Mouse (Mus musculus) embryonic facial prominence, embryonic 12.5 days (tissue): ENCODE results near the gene Vmn1r151. TPM values are rescaled to one million over a fixed set of nuclear protein-coding genes. Genes with fewer than 3 reads are reported as not detected.
"Not testable (repeated sequence)": the region's sequence is repeated elsewhere in the genome, so short reads cannot be mapped to it uniquely, and the experiment has no call there.

Experiments
- ATAC-seq: fragments of 200-750 bp; cut with Nextera tagmentation; 2 replicates; pipeline ENCODE4 v1.8.0; 2017; ENCODE audit not compliant: insufficient number of reproducible peaks, insufficient read depth, low FRiP score, low TSS enrichment
- H3K27ac ChIP-seq: fragments of 300-500 bp; sonication (generic); 2 replicates; pipeline ENCODE4 v1.5.1; 2016; ENCODE audit warnings: mild to moderate bottlenecking
- H3K27me3 ChIP-seq: fragments of 300-500 bp; sonication (generic); 2 replicates; pipeline ENCODE4 v1.6.1; 2016; ENCODE audit warnings: mild to moderate bottlenecking, moderate library complexity
- H3K36me3 ChIP-seq: fragments of 300-500 bp; sonication (generic); 2 replicates; pipeline ENCODE4 v1.6.1; 2016; ENCODE audit warnings: mild to moderate bottlenecking
- H3K4me1 ChIP-seq: fragments of 300-500 bp; sonication (generic); 2 replicates; pipeline ENCODE4 v1.6.1; 2016
- H3K4me2 ChIP-seq: fragments of 300-500 bp; sonication (generic); replicated peaks from 2 replicates; pipeline ENCODE4 v1.6.1; 2016; ENCODE audit warnings: mild to moderate bottlenecking, moderate library complexity
- H3K4me3 ChIP-seq: fragments of 300-500 bp; sonication (generic); 2 replicates; pipeline ENCODE4 v1.5.1; 2016; ENCODE audit warnings: mild to moderate bottlenecking
- H3K9ac ChIP-seq: fragments of 300-500 bp; sonication (generic); 2 replicates; pipeline ENCODE4 v1.6.1; 2016; ENCODE audit warnings: mild to moderate bottlenecking, moderate library complexity
- H3K9me3 ChIP-seq: fragments of 300-500 bp; sonication (generic); 2 replicates; pipeline ENCODE4 v1.6.1; 2016; ENCODE audit warnings: mild to moderate bottlenecking, moderate library complexity
- WGBS: fragments of 180-500 bp; shearing (Covaris S2); methylation state at CpG from one replicate; pipeline ENCODE4 v1.1.7; 2016; 5-methylcytosine and 5-hydroxymethylcytosine counted together
- polyA plus RNA-seq: library from polyadenylated mRNA; unstranded; fragments of >200 nt; fragmentation: Nextera tagmentation; extraction: Ambion mirVana; gene quantifications from 2 replicates; pipeline ENCODE4 v1.2.1, GENCODE M21; 2016

Vmn1r151 gene
- polyA plus RNA-seq: not detected in 2 replicates

DNA sequence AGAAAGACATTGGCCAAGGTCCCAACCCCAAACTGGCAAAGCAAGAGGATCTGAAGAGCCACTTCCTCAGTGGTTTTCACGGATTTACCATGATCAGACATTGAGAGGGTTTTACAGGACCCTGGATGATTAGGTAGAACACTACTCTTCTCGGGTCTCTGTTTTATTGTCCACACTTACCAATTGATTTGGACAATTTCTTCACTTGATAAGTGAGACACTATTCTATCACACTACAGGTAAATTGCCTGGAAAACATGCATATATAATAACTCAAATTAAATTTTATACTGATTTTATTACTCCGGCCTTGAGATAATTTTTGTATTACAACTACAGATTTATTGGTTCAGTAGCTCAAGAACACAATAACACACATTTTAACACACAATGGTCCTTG, at the start of gene Vmn1r151:
TSS of gene Vmn1r151 (minus strand) at position 101 of the 400 bp plus-strand sequence.
- not testable (repeated sequence) for H3K9me3 ChIP-seq, H3K4me2 ChIP-seq, H3K4me1 ChIP-seq, H3K9ac ChIP-seq, H3K4me3 ChIP-seq, ATAC-seq, H3K27me3 ChIP-seq, H3K27ac ChIP-seq, H3K36me3 ChIP-seq
- WGBS: 42% methylated on average over 2 of the region's 3 CpGs

DNA sequence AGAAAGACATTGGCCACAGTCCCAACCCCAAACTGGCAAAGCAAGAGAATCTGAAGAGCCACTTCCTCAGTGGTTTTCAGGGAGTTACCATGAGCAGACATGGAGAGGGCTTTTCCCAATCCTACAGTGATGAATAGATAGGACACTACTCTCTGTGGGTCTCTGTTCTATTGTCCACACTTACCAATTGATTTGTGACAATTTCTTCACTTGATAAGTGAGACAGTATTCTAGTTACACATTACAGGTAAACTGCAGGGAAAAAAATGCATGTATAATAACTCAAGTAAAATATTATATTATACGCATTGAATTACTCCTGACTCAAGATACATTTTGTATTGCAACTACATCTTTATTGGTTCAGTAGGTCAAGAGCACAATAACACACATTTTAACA, 35.3 kb upstream of the Vmn1r151 start, which contains the start of gene Gm8677:
TSS of gene Gm8677 (minus strand) at position 101 of the 400 bp plus-strand sequence.
- H3K4me2 ChIP-seq, H3K9me3 ChIP-seq, H3K27me3 ChIP-seq, H3K9ac ChIP-seq, H3K27ac ChIP-seq, H3K4me3 ChIP-seq, H3K4me1 ChIP-seq, H3K36me3 ChIP-seq, ATAC-seq: not testable (repeated sequence)
- WGBS: no CpG with 5 or more reads among the region's 1 CpGs

GRCm38 (mm10) chr7:22522667-22523066, 23.2 kb upstream of the Vmn1r151 start, which contains the start of gene Vmn1r152:
Gene Vmn1r152 (plus strand): TSS chr7:22522967.
- ATAC-seq, H3K4me3 ChIP-seq, H3K27ac ChIP-seq, H3K9me3 ChIP-seq, H3K27me3 ChIP-seq, H3K36me3 ChIP-seq, H3K9ac ChIP-seq, H3K4me2 ChIP-seq, H3K4me1 ChIP-seq: not testable (repeated sequence)
- no CpG with 5 or more reads among the region's 3 CpGs for WGBS

DNA sequence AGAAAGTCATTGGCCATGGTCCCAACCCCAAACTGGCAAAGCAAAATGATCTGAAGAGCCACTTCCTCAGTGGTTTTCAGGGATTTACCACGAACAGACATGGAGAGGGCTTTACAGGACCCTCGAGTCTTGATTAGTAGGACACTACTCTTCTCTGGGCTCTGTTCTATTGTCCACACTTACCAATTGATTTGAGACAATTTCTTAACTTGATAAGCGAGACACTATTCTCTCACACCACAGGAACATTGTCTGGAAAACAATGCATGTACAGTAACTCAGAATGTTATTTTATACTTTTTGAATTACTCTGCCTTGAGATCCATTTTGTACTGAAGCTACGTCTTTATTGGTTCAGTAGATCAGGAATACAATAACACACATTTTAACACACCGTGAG, 35.5 kb downstream of the Vmn1r151 start, which contains the start of gene Gm10665:
TSS of gene Gm10665 (minus strand) at position 101 of the 400 bp plus-strand sequence.
- H3K9me3 ChIP-seq, ATAC-seq, H3K9ac ChIP-seq, H3K4me2 ChIP-seq, H3K4me3 ChIP-seq, H3K4me1 ChIP-seq, H3K27ac ChIP-seq, H3K36me3 ChIP-seq, H3K27me3 ChIP-seq: not testable (repeated sequence)
- WGBS: no CpG with 5 or more reads among the region's 5 CpGs

Other genes starting within 250 kb of the Vmn1r151 start
- not detected in 2 replicates for gene Gm4187, start 170.0 kb downstream of the Vmn1r151 start, polyA plus RNA-seq
- gene Gm8660, start 128.6 kb downstream of the Vmn1r151 start, polyA plus RNA-seq: not detected in 2 replicates
- not detected in 2 replicates for gene Vmn1r148, start 86.1 kb downstream of the Vmn1r151 start, polyA plus RNA-seq
- not detected in 2 replicates for gene Vmn1r149, start 61.4 kb downstream of the Vmn1r151 start, polyA plus RNA-seq
- gene Gm10665, start 35.6 kb downstream of the Vmn1r151 start, polyA plus RNA-seq: not detected in 2 replicates
- not detected in 2 replicates for gene Vmn1r152, start 23.3 kb upstream of the Vmn1r151 start, polyA plus RNA-seq
- not detected in 2 replicates for gene Gm8677, start 35.2 kb upstream of the Vmn1r151 start, polyA plus RNA-seq
- gene Gm4201, start 65.7 kb upstream of the Vmn1r151 start, polyA plus RNA-seq: not detected in 2 replicates
- gene Gm4565, start 88.4 kb upstream of the Vmn1r151 start, polyA plus RNA-seq: not detected in 2 replicates
- gene Vmn1r155, start 158.3 kb upstream of the Vmn1r151 start, polyA plus RNA-seq: not detected in 2 replicates
- not detected in 2 replicates for gene Gm8693, start 192.6 kb upstream of the Vmn1r151 start, polyA plus RNA-seq
- not detected in 2 replicates for gene Gm4567, start 220.0 kb upstream of the Vmn1r151 start, polyA plus RNA-seq